Mouse (Mus musculus) ovary, postnatal 36 days (tissue): ENCODE data around the gene Gimap8.
"Not testable (repeated sequence)": the region's sequence is repeated elsewhere in the genome, so short reads cannot be mapped to it uniquely, and the experiment has no call there.

Source experiments
- DNase-seq: peaks from one replicate; pipeline ENCODE4 v3.0.0; 2022; ENCODE audit warnings: low spot score, mixed read lengths

Gene Gimap8

DNA sequence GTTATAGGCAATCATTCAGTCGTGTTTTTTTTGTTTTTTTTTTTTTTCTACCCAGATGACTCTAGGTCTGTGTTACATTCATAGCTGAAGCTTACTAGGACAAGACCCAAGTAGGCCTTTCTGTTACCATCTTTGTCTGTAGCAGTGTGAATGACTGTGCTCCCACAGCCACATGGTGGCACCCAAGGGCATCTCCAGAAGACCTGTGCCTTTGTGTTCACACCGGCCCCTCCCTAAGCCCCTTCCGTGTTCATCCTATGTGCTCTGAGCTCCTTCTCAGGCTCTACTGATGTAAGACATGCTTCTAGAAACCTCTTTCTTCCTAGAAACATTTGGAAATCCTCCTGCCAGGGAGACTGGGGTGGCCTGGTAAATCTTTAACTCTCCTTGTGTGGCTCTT lies at the start of gene Gimap8:
Gene Gimap8, plus strand, starts transcription at position 240 of the 400 bp plus-strand sequence.
- peak; percentile 33 for DNase-seq

DNA sequence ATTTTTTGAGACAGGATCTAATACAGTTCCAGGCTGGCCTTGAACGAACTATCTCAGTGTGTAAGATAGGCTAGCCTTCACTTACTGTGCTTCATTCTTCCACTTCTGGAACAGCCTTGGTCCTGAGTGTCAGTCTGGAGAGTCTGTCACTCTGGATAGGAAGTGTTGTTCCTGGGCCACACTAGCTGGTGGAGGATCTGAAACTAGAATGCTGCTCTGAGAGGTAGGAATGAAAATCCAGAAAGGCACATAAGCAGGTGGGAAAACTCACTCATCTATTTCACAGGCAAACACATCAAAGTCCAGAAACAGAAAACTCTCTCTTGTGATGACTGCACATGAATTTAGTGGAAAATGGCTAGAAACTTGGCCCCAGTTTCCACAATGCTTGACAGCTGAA lies 46.4 kb upstream of the Gimap8 start:
- DNase-seq, result no peak

DNA sequence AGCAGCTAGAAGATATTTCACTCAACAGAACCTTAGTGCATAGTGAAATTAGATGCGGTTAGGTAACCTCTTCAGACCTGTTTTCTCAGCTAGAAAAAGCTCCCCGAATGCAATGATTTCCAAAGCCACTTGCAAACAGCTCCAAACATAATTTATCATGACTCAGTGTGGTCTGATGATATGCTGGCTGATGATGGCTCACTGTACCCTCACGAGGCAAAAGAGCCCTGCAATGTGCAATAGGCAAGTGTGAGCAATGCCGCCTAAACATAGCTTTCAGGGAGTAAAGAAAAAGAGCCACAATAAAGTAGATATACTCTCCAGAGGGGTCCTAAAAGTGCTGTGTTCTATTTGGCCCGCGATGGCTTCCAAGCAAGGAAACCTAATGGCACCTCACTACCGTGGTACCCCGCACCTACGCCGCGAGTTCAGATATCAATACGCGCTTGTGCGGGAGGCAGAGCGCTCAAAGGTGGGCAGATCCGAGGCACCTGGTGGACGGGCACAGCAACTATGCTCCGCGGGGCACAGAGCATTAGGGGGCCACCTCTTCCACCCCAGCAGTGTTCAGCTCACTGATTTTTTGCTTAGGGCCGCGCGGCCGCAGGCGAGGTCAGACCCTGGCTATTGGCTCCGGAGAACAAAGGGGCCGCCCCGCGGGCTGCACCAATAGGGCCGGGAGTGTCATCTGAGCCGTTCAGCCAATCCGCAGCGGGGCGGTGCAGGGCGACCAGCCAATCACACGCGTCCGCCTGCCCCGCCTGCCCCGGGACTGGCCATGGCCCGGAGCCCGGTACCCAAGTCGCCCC lies 45.6 kb upstream of the Gimap8 start, which contains the start of gene Zfp775:
Gene Zfp775, plus strand, starts transcription at position 793 of the 809 bp plus-strand sequence.
- DNase-seq, result peak; percentile 97

DNA sequence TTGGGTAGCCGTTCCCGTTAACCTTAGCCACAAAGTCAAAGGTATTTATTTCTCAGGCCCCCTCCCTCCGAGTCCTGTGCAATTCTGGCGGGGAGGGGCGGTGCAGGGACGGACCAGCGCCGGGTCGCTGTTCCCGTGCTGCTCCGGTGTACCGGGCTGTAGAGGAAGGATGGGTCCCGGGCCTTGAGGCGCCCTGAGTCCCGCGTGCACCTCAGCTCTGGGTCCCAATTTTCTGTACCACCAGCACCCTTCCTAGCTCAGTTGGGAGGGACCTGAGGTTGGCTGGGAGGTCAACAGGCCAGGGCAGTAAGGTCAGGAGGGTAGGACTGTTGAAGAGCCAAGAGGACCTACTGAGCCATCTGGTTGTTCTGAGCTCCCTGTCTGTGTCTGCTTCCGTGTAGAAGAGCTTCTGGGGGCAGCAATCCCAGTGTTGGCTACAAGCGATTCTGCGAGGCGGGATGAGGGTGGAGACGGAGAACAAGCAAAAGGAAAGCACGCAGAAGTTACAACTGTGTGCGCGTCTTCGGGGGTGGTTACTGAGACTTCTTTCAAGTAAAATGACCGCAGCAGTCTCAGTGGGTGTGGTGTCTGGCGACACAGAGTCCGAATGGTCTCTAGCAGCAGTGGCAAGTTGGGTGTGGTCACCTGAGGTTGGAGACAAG lies 44.8 kb upstream of the Gimap8 start:
- no peak for DNase-seq

DNA sequence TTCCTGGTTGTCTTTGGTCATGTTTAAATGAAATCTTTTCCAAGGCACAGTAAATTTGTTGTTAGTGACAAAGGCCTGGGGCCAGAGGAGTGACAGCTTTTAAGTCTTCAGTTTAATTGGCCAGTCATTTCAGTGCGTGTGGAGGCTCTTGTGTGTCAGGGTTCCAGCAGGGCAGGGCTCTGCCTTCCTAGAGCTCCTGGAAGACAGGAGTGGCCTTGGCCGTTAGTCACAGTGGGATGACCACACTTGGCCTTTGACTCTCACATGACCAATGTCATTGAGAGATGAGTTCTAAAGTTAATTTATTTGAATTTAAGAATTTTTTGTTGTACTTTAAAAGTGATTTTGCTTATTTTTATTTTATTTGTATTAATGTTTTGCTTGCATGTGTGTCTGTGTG lies 38.9 kb upstream of the Gimap8 start:
- no peak for DNase-seq

DNA sequence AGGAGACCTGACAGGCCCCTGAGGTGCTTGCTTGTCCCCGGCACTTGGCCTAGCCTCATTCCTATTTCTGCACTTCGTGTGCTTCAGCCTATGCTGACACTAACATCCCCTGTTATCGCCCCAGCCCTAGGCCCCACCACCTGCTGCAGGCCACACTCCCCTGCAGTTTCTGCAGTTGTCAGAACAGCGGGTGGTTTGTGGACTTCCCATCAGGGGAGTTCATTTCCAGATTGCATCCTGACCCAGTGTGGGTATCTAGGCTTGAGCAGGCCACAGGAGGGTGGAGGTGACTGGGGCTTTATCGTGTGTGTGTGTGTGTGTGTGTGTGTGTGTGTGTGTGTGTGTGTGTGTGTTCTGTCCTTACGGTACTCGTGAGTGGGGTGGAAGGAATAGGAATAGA lies 37.5 kb upstream of the Gimap8 start:
- DNase-seq, result no peak

DNA sequence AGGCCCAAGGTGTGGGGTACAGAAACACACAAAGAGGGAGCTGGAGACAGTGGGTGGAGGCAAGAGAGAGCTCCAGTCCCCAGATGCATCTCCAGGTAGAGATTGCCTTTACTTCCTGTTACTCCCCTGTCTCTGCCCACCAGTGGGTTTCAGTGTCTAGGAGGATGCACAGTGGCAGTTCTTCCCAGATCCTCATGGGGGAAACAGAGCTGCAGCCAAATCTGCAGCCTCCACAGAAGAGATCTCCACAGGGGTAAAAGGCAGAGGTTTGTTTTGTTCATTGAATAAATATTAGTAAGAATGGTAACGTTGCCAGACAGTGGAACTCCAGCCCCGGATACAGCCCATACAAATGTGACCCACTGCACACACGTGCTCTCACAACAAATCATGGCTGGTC lies 36.4 kb upstream of the Gimap8 start:
- no peak for DNase-seq

DNA sequence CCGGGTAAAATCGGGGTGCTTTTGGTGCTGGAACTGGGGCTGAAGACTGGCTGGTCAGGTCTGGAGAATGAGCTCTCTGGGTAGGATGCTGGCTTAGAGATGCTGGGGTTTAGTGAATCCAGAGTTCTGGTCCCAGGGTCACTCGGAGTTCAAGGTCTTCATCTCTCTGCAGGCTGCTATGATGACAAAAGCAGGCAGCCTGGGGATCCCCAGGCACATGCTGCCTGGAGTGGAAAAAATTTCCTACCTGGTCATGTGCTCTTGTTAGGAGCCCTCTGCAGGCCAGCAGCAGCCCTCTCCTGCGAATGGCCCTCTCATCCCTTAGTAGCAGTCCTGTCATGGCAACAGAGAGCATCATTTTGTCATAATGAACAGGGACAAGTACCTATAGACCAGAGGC lies 33.6 kb upstream of the Gimap8 start:
- DNase-seq, result no peak

DNA sequence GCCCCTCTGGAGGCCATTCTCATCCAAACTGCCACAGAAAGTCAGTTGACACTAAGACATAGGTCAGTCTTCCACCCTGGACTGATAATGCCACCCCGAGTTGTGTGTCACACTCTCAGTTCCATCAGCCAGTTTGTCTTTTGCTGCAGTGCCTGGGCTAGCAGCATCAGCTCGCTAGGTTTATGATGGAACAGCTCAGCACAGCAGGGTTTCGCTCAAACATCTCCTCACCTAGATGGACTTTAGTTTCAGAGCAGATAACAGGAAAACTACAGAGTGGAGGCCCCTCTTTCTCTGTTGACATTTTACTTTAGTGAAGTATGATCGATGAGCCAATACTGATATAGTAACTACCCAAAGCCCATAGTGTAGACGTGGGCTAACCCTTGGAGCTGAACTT lies 32.3 kb upstream of the Gimap8 start:
- DNase-seq, result no peak

DNA sequence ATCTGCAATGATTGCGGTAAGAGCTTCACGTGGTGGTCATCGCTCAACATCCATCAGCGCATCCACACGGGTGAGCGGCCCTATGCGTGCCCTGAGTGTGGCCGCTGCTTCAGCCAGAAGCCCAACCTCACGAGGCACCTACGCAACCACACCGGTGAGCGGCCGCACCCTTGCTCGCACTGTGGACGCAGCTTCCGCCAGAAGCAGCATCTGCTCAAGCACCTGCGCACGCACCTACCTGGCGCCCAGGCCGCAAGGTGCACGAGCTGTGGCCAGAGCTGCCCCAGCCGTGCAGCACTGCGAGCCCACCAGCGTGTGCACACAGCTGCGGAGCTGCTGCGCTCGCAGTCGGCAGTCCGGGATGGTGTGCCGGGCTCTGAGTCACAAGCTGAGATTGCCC lies 27.0 kb upstream of the Gimap8 start:
- no peak for DNase-seq

DNA sequence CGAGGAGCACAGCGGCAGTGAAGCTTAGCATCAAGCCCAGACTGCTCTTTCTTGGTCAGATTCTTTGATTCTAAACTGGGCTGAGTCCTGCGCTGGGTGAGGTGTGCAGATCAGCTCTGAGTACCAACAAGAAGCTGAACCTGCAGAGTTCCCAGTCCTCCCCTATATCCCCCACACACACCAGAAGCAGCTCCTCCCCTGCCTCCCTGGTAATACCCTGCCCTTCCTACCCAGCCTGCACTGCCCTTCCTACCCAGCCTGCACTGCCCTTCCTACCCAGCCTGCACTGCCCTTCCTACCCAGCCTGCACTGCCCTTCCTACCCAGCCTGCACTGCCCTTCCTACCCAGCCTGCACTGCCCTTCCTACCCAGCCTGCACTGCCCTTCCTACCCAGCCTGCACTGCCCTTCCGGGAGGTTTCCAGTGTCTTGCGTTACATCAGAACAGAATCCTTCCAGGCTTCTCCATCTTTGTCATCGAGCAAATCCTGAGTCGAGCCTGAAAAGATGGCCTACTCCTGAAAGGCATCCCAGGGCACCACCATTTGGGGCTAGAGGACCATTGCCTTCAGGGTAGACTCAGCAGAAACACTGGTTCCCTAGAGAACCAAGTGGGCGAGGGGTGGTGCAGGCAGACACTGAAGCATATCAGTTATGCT lies 24.7 kb upstream of the Gimap8 start:
- DNase-seq, result not testable (repeated sequence)

DNA sequence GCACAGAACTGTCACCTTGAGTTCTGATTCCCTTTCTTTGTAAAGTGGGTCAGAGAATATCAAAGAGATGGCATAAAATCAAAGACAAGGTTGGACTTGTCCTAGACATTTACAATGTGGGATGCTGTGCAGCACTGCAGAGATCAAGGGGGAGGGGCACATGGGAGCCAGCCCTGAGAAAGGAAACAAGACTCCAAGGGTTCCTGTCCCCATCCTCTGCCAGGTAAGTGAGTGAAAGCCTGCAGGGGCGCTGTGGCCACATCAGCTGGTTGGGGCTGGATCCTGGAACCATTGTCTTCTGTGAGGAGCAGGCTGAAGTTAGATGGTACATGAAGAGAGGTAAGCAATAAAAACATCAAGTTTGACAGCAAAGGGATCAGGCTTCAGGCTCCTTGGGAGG lies 23.6 kb upstream of the Gimap8 start:
- DNase-seq, result no peak

DNA sequence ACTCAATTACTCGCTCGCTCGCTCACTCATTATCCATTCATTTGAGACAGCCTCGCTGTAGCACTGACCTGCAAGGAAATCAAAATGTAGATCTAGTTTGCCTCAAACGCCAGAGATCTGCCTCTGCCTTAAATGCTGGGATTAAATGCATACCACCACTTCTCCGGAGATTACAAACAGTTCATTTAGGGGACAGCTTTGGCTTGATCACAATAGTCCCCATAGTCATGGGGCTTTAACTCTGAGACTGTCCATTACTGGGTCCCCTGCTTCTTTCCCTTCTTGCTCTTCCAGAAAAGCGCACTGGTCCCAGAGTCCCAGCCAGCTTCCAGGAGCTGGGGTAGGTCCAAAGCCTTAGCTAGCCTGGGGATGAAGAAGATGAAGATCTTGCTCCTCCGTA lies 20.6 kb upstream of the Gimap8 start, which contains the start of gene AI854703:
Gene AI854703, plus strand, starts transcription at position 301 of the 400 bp plus-strand sequence.
- DNase-seq, result no peak

DNA sequence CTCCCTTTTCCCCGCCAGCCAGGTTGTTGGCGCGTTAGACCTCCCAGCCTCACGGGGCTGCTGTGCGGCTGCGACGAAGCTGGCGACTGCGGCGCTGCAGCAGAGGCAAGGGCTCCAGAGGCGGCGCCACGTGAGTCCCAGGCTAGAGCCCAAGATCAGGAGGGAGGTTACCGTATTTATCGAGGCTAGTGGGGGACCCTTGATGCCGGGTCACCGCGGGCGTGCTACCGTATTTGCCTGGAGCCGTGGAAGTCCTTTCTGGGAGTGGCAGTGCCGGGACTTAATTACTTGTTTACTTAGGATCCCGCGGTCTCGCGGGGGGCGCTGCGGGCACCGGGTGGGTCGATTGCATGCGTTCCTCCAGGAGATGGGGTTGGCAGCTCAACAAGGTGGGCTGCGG lies 20.1 kb upstream of the Gimap8 start:
- DNase-seq, result peak; percentile 54

DNA sequence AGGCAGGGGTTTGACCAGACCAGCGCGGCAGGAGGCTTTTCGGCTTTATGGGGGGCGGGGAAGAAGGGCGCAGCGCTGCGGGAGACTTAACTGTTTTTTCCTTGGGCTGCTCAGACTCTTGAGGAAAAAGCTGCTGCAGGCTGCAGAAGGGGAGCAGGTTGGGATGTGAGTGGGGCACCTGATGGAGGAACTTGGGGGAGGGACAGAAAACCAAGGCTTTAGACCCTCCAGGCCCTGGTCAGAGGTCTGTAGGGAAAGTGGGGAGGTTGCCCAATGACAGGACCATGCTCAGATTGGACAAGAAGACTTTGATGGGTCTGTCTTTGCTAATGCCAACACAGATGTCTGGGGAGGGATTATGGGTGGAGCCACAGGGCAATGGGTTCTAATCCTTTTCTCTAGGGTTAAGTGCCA lies 19.5 kb upstream of the Gimap8 start:
- DNase-seq, result no peak

DNA sequence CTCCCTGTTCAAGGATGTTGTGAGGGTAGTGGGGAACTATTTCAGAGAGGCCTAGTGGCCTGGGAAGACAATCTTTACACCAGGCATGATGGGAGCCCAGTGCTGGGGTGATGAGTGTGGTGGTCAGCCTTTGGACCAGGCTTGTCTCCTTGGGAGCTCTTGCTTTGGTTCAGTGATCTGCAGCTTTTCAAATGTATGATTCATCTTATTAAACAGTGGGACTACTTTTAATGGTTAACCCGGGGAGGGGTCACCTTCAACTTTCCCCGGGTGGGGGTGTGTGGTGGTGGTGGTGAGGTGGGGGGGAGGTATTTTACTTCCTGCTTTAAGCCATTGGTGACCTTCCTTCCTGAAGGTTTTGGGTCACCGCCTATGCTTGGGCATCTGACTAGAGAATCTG lies 18.7 kb upstream of the Gimap8 start:
- no peak for DNase-seq

DNA sequence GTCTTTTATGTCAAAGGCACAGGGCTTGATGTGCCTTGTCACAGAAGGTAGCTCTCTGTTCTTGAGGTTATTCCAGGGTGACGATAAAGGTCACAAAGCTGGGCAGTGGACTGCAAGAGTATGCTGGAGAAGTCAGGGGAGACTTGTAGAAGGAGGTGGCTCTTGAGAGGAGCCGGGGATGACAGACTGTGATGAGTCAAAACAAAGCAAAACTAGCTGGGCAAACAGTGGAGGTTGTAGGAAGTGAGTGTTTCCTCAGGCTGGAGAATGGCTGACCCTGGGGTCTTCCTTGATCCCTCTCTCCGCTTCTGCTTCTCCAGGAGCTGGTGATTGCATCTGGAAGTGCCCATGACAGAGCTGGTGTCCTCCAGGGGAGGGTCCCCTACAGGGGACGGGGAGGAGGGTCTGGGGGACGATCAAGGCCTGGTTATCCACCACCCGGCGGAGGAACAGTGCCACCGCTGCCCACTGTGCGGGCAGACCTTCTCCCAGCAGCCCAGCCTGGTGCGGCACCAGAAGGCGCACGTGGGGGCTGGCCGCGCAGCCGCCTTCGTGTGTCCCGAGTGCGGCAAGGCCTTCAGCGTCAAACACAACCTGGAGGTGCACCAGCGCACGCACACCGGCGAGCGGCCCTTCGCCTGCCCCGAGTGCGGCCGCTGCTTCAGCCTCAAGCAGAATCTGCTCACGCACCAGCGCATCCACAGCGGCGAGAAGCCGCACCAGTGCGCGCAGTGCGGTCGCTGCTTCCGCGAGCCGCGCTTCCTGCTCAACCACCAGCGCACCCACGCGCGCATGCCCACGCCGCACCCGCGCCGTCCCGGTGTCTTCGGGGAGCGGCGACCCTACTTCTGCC lies 18.0 kb upstream of the Gimap8 start:
- peak; percentile 27 for DNase-seq

DNA sequence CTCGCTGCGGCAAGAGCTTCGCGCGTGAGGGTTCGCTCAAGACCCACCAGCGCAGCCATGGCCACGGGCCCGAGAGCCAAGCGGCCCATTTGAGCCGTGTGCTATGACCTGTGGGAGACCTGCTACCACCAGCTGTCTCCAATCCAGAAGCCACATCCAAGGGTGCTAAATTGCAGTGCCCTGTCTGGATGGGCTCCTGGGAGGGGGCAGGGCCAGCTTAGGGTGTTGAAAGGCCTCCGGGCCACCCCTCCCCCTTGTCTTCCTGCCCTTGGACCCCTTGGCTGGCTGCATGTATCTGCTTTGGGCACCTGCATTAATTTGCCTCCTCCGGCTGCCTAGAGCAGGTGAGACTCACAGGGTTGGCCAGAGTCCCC lies 17.4 kb upstream of the Gimap8 start:
- DNase-seq, result no peak

DNA sequence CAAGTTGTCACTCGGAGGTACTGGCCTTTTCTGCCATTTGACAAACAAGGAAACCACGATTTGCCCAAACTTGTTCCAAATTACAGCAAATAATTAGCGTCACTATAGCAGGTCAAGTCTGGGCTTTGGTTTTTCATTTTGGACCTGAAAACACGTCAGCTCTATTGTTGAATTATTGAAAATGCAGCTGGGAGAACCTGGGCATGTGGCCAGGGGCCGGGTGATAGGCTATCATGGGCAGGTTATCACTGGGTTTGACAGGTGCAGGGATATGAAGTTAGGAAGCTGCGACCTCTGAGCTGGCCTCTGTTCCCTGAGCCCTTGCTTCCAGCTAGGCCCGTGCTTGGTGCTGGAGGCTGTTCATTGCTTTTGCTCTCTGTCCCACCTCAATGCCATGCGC lies 16.2 kb upstream of the Gimap8 start:
- peak; percentile 6 for DNase-seq

DNA sequence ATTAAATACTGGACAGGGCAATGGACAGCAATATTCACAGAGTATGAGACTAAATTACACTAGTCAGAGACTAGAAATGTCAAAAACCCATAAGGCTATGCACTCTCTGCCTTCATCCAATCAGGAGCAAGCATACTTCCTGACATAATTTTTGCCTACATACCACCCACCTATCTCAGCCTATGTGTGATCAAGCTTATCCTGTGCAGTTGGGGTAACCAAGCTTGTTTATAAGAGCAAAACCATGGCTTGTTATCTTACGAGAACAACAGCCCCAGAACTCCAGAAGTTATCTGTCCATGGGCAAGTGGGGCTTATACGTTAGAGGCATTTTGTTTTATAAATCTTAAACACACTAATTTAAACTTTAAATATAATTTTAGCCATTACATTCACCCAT lies 11.9 kb upstream of the Gimap8 start:
- no peak for DNase-seq

DNA sequence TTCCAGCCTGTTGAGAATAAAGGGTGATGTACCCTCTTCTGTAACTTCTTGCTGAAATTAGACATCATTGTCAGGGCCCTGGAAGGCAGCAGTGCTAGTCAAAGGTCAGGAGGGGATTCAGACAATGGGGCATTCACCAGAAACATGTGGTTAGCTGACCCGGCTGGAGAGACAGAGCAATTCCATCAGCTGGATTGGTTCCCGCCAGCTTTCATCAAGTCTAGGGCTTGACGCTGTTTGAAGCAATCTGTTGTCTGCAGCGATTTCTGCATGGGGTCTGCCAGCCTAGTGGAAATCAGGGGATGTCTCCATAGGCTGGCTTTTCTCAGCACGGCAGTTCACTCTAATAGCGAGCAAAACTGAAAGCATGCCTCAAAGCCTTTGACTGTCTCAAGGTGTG lies 10.5 kb upstream of the Gimap8 start:
- no peak for DNase-seq
